Mouse (Mus musculus) heart, adult 2 months (tissue): ENCODE measurements at regions not wholly inside any gene's neighbourhood (a gene's known extent, or its start where the extent isn't known, plus 50 kb on each side); places are given as distances from the start of the nearest gene placed in this dataset.

Source experiments
- DNase-seq, 2 experiments: peaks; one replicate each; pipeline ENCODE4 v3.0.0; 2021
- H3K27ac ChIP-seq: fragments of 200-600 bp; 2 replicates; pipeline ENCODE4 v1.8.1; 2022
- H3K27me3 ChIP-seq: fragments of 200-500 bp; 2 replicates; pipeline ENCODE4 v1.6.1; 2012; ENCODE audit warnings: mild to moderate bottlenecking, low read length, inconsistent platforms, mixed read lengths; ENCODE audit not compliant: control insufficient read depth, insufficient read depth
- H3K36me3 ChIP-seq: fragments of 200-500 bp; 2 replicates; pipeline ENCODE4 v1.6.1; 2012; ENCODE audit warnings: low read length, inconsistent platforms; ENCODE audit not compliant: control insufficient read depth, insufficient read depth
- H3K4me1 ChIP-seq: fragments of 200-500 bp; 2 replicates; pipeline ENCODE4 v1.6.1; 2011; ENCODE audit warnings: low read length; ENCODE audit not compliant: control insufficient read depth, insufficient read depth
- H3K4me3 ChIP-seq: fragments of 200-600 bp; 2 replicates; pipeline ENCODE4 v1.8.1; 2022
- H3K79me2 ChIP-seq: fragments of 200-500 bp; replicated peaks from 2 replicates; pipeline ENCODE4 v1.6.1; 2012; ENCODE audit warnings: mild to moderate bottlenecking, inconsistent platforms, low read length, moderate library complexity, mixed read lengths; ENCODE audit not compliant: control insufficient read depth, insufficient read depth
- H3K9ac ChIP-seq: fragments of 200-500 bp; 2 replicates; pipeline ENCODE4 v1.6.1; 2012; ENCODE audit warnings: low read depth, mild to moderate bottlenecking, control low read depth, inconsistent platforms, low read length, mixed read lengths
- CTCF ChIP-seq: fragments of 200-600 bp; IDR thresholded peaks from 2 replicates; pipeline ENCODE4 v1.8.1; 2022; ENCODE audit warnings: antibody characterized with exemption, mild to moderate bottlenecking, moderate library complexity
- EP300 ChIP-seq: fragments of 200-500 bp; IDR thresholded peaks from 2 replicates; pipeline ENCODE4 v1.6.1; 2011; ENCODE audit warnings: low read depth, low read length, control low read depth; ENCODE audit not compliant: insufficient read depth
- POLR2A ChIP-seq: fragments of 200-500 bp; IDR thresholded peaks from 2 replicates; pipeline ENCODE4 v1.6.1; 2011; ENCODE audit warnings: mild to moderate bottlenecking, low read depth, low read length, control low read depth; ENCODE audit not compliant: insufficient read depth
- WGBS: fragments of 180-500 bp; shearing (Covaris S2); methylation state at CpG from one replicate; pipeline ENCODE4 v1.1.7; 2018; 5-methylcytosine and 5-hydroxymethylcytosine counted together
- intact Hi-C: fragments of 180-260 bp; cut with DNase I; formaldehyde crosslinking; loops from one replicate; pipeline ENCODE4 v1.15.1; 2025

DNA sequence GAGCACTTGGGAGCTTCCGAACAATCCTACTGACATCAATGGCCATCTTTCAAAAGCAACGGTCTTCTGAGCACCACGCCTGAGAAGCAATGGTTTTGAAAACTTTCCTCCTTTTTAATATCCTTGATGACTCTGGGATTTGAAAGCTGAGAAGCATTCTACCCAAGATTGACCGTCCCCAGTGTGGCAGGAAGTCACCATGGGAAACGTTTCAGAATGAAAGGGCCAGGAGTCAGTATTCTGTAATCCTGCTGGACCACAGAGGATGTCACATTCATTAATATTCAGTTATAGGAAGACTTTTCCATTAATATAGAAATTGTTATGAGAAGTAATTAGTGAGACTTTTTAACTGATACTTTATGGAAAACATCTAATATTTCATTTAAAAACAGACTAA lies 190.1 kb upstream of the Ttc29 start:
- DNase-seq = no peak
- H3K9ac ChIP-seq = no peak overlapping the region
- intact Hi-C loops = loop anchor here (5.0 kb wide), 1 partner anchor 36 kb away; no protein-coding TSS in a partner anchor
- H3K4me1 ChIP-seq = peaks cover 3% of the 10 kb centered on the region; the same call in 1 of the 2 replicates
- H3K79me2 ChIP-seq = no peaks in the 10 kb centered on the region
- H3K27ac ChIP-seq = peak overlapping the region; percentile 91
- H3K36me3 ChIP-seq = peaks cover 11% of the 10 kb centered on the region
- 63% methylated on average over 5 of the region's 5 CpGs for WGBS
- H3K4me3 ChIP-seq = no peak overlapping the region
- no peaks in the 10 kb centered on the region for H3K27me3 ChIP-seq
- TF ChIP-seq CTCF = no peak
- no peak for TF ChIP-seq EP300
- no peak for TF ChIP-seq POLR2A

DNA sequence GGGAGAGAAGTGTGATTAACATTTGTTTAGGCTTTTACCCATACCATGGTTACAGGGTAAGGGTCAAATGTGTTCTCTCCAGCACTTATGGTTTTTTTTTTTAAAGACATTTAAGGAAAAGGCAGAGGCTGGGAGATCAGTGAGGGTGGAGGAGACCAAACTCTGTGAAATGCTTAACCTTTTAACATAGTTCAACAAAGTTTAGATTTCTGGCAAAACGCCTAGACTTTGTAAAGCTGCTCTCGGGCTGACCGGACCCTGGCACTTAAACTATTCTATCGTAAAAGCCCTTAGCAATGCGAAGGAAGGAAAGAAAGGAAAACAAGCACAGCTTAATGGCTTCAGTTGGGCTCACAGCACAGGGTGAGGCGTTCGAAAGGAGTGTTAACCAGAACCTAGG lies 189.6 kb upstream of the Ttc29 start:
- Histone ChIP-seq H3K27ac (peak overlapping the region; percentile 91), H3K27me3 (no peaks in the 10 kb centered on the region), H3K4me3 (no peak overlapping the region), H3K36me3 (peaks cover 11% of the 10 kb centered on the region), H3K4me1 (peaks cover 3% of the 10 kb centered on the region; the same call in 1 of the 2 replicates), H3K79me2 (no peaks in the 10 kb centered on the region), H3K9ac (no peak overlapping the region)
- intact Hi-C loops = loop anchor here (5.0 kb wide), 1 partner anchor 36 kb away; no protein-coding TSS in a partner anchor
- WGBS = 11% methylated on average over 7 of the region's 7 CpGs
- no peak for DNase-seq
- TF ChIP-seq EP300 (no peak), POLR2A (no peak), CTCF (no peak)

DNA sequence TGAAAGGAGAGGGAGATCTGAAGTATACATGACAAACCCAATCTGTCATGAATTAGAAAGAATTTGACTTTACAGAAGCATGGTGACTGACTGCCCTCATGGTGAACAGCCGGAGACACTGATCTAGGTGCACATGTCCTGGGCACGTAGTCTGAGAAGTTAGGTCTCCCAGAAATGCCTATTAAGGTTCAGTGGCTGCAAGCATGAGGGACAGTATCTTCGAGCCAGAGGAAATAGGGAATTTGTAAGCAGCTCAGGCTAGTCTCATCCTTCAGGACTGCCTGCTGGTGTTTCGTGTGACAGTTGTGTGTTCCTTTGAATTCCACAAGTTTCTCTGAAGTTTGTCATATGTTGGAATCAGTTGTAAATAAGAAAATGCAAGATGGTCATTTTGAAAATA lies 189.2 kb upstream of the Ttc29 start:
- Histone ChIP-seq H3K27ac (peak overlapping the region; percentile 91), H3K27me3 (no peaks in the 10 kb centered on the region), H3K36me3 (peaks cover 11% of the 10 kb centered on the region), H3K4me3 (no peak overlapping the region), H3K4me1 (peaks cover 3% of the 10 kb centered on the region), H3K79me2 (no peaks in the 10 kb centered on the region), H3K9ac (no peak overlapping the region)
- 66% methylated on average over 4 of the region's 4 CpGs for whole genome bisulfite sequencing
- DNase-seq = no peak
- no peak for TF ChIP-seq EP300
- TF ChIP-seq CTCF = no peak
- TF ChIP-seq POLR2A = no peak
- intact Hi-C loops = loop anchor here (2.0 to 5.0 kb wide), 2 partner anchors 23 to 37 kb away; no protein-coding TSS in a partner anchor

DNA sequence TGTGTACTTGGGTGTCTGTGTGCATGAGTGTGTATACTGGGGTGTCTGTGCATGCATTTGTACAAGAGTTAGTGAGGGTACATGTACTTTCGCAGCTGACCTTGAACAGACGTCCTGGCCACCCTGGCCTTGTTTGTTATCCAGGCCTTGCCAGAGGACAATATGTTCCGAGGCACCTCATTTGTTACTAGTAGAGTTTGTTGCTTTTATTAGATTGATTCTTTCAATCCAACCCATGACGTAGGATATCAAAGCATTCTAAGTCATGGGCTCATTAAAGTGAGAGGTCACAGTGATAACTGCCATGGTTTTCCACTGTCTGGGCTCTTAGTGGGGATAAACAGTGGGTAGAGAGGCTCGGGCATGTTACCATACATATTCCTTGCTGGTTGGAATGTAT lies 188.1 kb upstream of the Ttc29 start:
- Histone ChIP-seq H3K4me3 (no peak overlapping the region), H3K27ac (peak overlapping the region; percentile 91), H3K4me1 (peaks cover 3% of the 10 kb centered on the region), H3K27me3 (no peaks in the 10 kb centered on the region), H3K79me2 (no peaks in the 10 kb centered on the region), H3K36me3 (peaks cover 11% of the 10 kb centered on the region), H3K9ac (no peak overlapping the region; the same call in 1 of the 2 replicates)
- peak in 1 of 2 experiments; percentile 72 for DNase-seq
- 56% methylated on average over 5 of the region's 5 CpGs for WGBS
- no peak for TF ChIP-seq CTCF
- peak; percentile 95 for TF ChIP-seq EP300
- 0 out of 2 replicates have a peak, but pooled peaks have one; percentile 20 for TF ChIP-seq POLR2A
- intact Hi-C loops = loop anchor here (2.0 to 5.0 kb wide), 2 partner anchors 22 to 38 kb away; no protein-coding TSS in a partner anchor

DNA sequence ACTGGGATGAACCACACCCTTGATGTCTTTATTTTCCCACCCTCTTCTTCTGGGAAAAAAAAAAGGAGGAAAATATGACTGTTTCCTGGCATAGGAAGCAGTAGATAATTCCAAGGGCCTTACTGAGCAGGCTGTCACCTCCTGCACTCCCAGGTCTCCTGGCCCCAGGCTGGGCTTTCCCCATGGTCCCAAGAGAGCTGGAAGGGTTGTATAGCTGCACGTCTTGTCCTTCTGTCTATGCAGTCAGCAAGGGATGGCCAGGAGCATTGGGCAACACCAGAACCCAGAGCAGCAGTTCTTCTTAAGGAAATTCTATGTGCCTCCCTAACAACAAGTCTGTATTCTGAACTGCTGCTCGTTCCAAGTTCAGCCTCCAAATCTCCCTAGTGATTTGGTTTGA lies 185.7 kb upstream of the Ttc29 start:
- intact Hi-C loops = no loop called here
- H3K9ac ChIP-seq = no peak overlapping the region
- DNase-seq = peak in 1 of 2 experiments; percentile 21
- H3K4me1 ChIP-seq = peaks cover 2% of the 10 kb centered on the region
- 42% methylated on average over 2 of the region's 2 CpGs for WGBS
- H3K27me3 ChIP-seq = no peaks in the 10 kb centered on the region
- no peak overlapping the region for H3K4me3 ChIP-seq
- no peaks in the 10 kb centered on the region for H3K79me2 ChIP-seq
- peaks cover 9% of the 10 kb centered on the region for H3K36me3 ChIP-seq
- peak overlapping the region; percentile 23 for H3K27ac ChIP-seq
- no peak for TF ChIP-seq CTCF
- no peak for TF ChIP-seq POLR2A
- TF ChIP-seq EP300 = no peak

DNA sequence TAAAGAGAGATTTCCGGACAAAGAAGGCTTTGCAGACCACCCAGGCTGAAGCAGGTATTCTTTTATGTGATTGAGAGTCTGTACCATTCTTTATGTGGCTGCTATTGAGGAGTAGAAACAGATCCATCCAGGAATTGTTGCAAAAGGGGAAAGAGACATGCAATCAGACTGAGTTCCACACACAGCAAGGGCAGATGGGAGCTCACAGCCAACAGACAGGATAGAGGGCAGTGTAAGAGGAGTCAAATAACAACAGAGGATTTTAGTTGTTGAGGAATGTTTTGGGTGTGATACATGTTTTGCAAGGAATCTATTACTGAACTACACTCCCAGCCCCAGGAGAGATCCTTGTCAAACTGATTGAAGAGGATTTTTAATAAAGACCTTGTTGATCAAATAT lies 184.2 kb upstream of the Ttc29 start:
- no peaks in the 10 kb centered on the region for H3K27me3 ChIP-seq
- TF ChIP-seq EP300 = no peak
- TF ChIP-seq POLR2A = no peak
- no peak for TF ChIP-seq CTCF
- 83% methylated on average over 1 of the region's 1 CpGs for WGBS
- H3K4me3 ChIP-seq = no peak overlapping the region
- DNase-seq = no peak
- peaks cover 9% of the 10 kb centered on the region for H3K36me3 ChIP-seq
- intact Hi-C loops = no loop called here
- H3K4me1 ChIP-seq = peaks cover under 1% of the 10 kb centered on the region
- no peak overlapping the region for H3K9ac ChIP-seq
- no peak overlapping the region for H3K27ac ChIP-seq
- no peaks in the 10 kb centered on the region for H3K79me2 ChIP-seq
